Mouse (Mus musculus) testis, postnatal 10 days (tissue): ENCODE results near the gene Slco4a1.

Experiments used
- DNase-seq: peaks from one replicate; pipeline ENCODE4 v3.0.0; 2021; ENCODE audit warnings: low spot score

Slco4a1 gene

GRCm38 (mm10) chr2:180501217-180501967 lies 45.3 kb downstream of the Slco4a1 start:
- no peak for DNase-seq

DNA sequence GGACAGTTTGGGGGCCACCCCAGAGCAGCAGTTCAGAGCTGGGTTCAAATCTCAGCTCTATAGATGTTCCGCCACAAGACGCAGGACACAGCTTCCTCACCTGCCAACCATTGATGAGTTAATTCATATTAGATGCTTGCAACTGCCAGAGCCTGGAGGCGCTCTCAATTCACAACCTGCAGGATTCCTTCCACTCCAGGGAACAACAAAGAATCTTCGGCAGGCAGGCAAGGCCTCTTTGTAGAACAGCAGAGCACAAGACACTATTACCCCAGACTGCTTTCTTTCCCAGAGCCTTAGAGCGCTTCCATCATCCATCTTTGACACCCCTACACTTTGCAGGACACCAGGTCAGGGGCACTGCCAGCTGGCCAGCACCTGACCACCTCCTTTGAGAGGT lies 50.2 kb downstream of the Slco4a1 start:
- no peak for DNase-seq

GRCm38 (mm10) chr2:180508455-180509115 lies 52.5 kb downstream of the Slco4a1 start:
- no peak for DNase-seq

- DNase-seq = no peak
These were observed 54.8 kb downstream of the Slco4a1 start for GRCm38 (mm10) chr2:180510867-180511266.

- DNase-seq = no peak
These were observed 56.0 kb downstream of the Slco4a1 start for GRCm38 (mm10) chr2:180511875-180512661.

GRCm38 (mm10) chr2:180513019-180513418 lies 57.0 kb downstream of the Slco4a1 start:
- DNase-seq = peak; percentile 50

DNA sequence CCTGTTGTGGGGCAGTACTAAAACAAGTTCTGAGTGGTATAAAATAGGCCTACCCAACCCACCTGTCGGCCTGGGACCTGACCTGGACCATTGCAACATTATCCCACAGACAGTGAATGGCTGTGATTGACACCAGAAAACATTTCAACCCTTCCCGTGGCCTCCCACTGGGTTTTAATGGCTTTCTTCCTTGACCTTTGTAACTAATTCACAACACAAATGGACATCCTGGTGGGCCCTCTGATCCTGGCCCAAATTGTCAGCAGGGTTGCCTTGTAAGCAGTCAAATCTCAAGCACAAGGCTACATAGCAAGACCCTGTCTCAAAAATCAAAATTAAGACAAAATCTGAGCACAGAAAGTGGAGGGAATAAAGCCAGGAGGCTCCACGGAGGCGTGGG lies 57.8 kb downstream of the Slco4a1 start:
- DNase-seq = no peak

DNA sequence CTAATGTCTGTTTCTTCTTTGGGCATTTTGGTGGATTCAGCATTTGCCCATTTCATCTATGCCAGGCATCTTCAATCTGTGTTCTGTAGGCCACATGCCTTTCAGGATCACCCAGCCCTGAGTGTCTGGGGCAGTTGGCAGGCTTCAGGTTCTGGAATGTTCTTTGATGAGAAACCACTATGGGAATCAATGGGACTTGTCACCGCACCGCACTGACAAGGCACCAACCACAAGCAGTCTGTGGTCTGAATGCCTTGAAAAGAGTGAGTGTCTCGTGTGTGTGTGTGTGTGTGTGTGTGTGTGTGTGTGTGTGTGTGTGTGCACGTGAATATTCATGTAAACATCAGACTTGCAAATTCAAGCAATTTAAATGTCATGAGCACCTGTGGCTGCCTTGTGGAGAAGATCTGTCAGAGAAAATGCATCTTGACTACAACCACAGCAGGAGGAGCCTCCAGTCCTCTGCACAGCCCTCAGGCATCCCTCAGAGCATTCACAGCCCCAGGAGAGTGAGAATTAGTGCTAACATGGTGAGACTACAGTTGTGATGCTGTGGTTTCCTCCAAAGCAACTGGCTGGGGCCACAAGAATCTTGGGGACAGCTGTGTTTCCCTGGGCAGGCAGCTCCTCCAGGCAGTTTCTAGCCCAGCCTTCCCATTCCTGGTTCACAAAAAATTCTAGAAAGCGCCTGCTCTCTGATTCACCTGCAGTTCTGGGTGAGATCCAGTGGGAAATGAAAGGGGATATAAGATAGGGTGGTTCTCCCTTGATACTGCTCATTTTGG lies 65.6 kb downstream of the Slco4a1 start:
- DNase-seq = no peak

DNA sequence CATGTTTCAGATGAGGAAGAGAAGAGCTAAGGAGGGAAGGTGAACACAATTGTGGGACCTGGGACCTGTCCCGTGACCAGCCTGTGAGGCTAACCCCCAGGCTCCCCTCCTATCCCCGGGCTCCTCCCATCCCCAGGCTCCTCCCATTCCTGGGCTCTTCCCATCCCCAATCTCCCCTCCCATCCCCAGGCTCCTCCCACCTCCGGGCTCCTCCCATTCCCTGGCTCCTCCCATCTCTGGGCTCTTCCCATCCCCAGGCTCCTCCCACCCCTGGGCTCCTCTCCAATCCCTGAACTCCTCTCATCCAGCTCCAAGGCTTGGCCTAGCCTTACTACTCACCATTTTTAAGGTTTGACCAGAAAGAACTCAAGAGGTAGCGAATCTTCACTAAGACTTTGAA lies 66.8 kb downstream of the Slco4a1 start:
- peak; percentile 67 for DNase-seq
